Mouse (Mus musculus): ENCODE results near the gene Astn2.

DNA sequence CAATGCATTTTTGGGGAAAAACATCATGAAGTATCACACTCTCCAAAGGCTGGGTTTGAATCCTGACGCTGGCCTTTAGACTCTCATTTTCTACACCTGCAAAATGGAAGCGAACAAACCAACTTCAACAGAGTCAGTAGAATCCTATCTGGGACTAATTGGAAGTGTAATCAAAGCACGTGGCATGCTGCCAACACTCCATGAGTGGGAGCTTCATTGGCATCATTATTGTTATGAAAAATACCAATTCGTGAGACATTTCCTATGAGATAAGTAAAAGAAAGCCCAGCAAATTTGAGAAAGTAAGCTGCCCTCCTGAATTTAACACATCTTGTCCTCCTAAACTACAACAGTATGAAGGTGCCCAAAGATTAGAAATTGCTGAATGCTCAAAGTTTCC lies 955.2 kb downstream of the Astn2 start:
- TF ChIP-seq POLR2A (IDR thresholded peaks at IDR 0.05; ENCODE audit: insufficient read depth, low read depth, low read length) (no peak), CTCF (IDR thresholded peaks at IDR 0.05; ENCODE audit: insufficient read depth, low read depth, low read length) (no peak)
